Mouse (Mus musculus) right cerebral cortex, postnatal 4 days (tissue): ENCODE measurements at regions not wholly inside any gene's neighbourhood (a gene's known extent, or its start where the extent isn't known, plus 50 kb on each side); places are given as distances from the start of the nearest gene placed in this dataset.
A peak's percentile ranks its signal among the peaks of the same experiment; 100 is the strongest.

Experiments
- DNase-seq: peaks from one replicate; pipeline ENCODE4 v3.0.0-alpha.2; 2022

DNA sequence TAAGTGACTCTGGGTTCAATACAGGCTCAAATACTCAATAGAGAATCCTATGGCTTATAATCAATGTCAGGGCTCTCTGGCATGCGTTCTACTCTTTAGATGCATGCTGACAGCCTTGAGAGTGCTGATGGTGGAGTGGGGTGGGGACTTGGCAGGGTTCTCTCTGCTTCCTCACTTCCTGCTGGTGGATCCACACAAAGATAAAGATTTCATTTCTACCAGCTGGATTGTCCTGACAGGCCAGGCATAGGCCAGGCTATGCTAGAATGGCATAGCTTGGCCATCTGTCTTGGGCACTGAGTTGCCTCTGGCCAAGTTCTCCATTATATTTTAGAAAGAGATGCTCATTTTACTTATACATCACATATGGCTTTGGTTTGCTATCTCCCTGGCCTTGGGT lies 206.2 kb upstream of the Plpp4 start:
- DNase-seq, result no peak

DNA sequence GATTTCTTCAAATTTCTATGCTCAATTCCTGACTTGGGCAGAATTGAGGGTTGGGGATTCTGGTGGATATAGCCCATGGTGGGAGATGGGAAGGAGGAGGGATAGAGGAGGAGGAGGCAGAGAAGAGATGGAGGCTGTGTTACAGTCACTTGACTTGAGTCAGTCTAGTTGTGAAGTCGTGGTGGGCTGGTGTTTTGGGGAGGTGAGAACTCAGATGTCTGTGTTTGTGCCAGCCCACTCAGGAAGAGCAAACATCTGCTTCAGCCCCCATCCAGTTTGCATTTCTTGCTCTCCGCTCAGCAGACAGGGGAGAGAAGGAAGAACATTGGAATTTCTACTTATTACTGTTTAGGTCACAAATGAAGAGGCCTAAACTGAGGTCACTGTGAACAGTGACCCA lies 189.9 kb upstream of the Plpp4 start:
- no peak for DNase-seq

- DNase-seq, result no peak
These were observed 188.7 kb upstream of the Plpp4 start for GRCm38 (mm10) chr7:129068137-129068536.

DNA sequence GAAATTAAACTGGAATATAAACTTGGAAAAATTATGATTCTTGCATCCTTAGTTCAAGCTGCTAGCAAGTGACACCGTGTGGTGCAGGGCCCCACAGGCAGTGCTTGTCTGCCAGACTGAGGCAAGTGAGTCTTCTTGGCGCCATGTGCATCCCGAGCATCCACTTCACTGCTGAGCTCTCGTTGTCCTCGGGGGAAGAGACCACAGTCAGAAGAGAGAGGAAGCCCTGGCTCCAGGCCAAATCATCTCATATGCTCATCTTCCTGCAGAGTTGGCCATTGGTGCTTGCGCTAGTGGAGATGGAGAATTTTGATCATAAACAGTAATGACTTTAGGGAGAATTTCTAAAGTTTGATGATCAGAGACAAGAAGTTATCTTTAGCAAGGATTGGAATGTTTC lies 177.0 kb upstream of the Plpp4 start:
- DNase-seq, result peak; percentile 8

GRCm38 (mm10) chr7:129091441-129091840 lies 165.4 kb upstream of the Plpp4 start:
- DNase-seq, result no peak

GRCm38 (mm10) chr7:129096374-129097069 lies 160.3 kb upstream of the Plpp4 start:
- DNase-seq, result no peak

DNA sequence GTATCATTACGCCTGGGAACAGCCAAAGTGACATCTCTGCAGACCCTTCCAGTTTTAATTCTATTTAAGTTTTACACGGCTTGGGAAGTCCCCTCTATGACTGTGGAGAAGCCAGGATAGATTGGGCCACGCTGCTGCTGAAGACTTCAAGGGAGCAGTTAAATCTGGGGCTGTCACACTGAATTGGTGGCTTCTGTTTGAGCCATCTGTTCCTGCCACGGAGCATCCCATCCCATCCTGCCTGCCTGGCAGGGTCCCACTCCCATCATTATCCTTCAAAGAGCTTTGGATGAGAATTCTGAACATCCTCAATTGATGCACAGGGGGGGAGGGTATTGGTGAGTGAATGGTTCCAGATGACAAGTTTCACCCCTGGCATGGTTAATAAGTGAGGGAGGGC lies 154.4 kb upstream of the Plpp4 start:
- DNase-seq, result peak; percentile 27

DNA sequence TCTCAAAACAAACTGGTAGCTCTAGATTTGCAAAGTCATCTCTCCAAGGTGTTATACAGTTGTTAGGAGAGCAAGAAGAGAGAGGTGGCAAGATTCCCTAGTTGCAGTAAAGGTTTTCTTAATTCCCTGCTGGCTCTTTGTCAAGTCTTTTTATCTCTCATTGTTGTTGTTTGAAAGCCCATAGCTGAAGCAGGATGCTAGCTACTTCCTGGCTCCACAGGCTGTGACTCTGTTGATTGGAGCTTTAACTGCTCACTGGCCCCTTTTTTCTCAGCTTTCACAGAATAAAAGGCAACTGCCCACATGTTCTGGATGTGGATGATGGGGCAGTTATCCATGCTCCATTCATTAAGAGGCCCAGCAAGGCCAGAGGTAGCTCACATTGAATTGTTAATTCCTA lies 122.7 kb upstream of the Plpp4 start:
- DNase-seq, result no peak

DNA sequence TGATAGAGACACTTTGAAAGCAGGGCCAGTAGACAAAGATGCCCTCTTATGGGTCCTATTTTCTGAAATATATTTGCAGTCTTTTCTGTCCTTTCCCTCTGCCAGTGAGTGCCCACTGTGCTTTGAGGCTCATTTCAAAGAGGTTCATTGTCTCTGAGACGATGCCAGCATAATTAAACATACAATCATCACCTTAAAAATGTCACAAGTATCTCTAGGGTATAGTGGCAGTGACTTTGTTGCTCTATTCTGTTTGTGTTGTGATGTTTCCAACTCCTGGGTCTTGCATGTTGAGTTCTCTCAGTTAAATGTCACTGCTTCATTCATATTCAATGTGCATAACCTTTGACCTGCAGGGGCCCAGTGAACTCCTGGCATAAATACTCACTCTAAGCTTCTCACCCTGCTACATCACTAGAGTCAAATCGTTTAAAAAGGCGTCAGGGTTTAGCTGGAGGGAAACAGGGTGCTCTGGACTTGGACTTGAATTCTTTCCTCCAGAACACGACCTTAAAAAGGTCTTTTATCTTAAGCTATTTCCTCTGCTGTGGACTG lies 122.1 kb upstream of the Plpp4 start:
- DNase-seq, result no peak

- DNase-seq, result no peak
These were observed 119.4 kb upstream of the Plpp4 start for GRCm38 (mm10) chr7:129137303-129137990.

DNA sequence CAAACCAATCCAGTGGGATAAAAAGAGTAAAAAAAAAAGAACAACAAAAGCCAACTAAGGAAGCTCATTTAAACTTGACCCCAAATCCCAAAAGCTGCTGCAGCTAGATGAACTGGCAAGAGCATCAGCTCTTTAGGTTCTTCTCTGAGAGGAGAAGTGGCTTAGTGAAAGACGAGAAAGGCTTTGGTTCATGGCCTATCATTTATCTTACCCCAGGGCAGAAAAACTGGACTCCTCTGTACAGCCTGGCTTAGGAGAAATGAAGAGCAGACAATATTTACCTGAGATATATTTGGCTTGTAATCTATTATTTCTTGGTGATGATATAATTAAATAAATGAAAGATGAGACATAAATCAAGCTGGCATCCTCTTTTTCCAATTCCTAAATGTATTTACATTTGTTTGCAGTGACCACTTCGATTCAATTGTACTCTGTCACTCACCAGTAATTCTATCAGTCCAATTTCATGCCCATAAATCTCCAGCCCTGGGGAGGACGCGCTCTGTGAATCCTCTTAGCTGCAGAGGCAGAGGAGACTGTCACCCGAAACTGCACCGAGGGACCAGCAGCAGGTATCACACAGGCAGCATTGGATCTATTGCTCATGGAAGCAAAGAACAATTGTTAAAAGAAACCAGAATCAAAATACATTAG lies 114.8 kb upstream of the Plpp4 start:
- DNase-seq, result no peak

GRCm38 (mm10) chr7:129142599-129142949 lies 114.3 kb upstream of the Plpp4 start:
- no peak for DNase-seq

GRCm38 (mm10) chr7:129155577-129155976 lies 101.3 kb upstream of the Plpp4 start:
- no peak for DNase-seq

GRCm38 (mm10) chr7:129169971-129170370 lies 86.9 kb upstream of the Plpp4 start:
- DNase-seq, result no peak

- DNase-seq, result no peak
These were observed 65.9 kb upstream of the Plpp4 start for GRCm38 (mm10) chr7:129190933-129191332.

DNA sequence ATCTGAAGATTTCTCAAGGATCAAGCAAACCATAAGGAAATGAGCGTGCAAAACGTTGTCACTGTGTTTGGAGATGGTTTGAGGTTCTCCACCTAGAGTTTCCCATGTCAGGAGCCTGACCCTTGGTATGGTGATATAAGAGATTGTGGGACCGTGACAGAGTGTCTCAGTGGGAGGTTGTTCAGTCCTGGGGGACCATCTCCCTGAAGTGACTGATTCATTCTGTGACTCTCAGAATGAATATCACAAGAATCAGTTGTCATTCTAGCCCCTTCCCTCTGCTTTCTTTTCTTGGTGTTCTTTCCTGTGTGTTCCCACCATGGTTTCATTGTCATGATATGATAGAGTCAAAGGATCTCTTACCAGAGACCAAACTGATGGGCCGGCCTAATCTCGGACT lies 49.8 kb upstream of the Plpp4 start:
- no peak for DNase-seq
